Mouse (Mus musculus) CD4-positive, CD25-positive, alpha-beta regulatory T cell, adult 4 months (primary cell): ENCODE results near the gene Galns. TPM values are rescaled to one million over a fixed set of nuclear protein-coding genes. Genes with fewer than 3 reads are reported as not detected.

ENCODE experiments used
- ATAC-seq: one replicate; pipeline ENCODE4 v1.8.0; 2017
- polyA plus RNA-seq, 2 experiments: library from polyadenylated mRNA; unstranded; fragments of 100-300 nt; shearing (Covaris generic); gene quantifications; one replicate each; pipeline ENCODE4 v1.2.1; 2017

Galns gene
- polyA plus RNA-seq, 2 experiments from 2014 or later: 8.7 to 12.7 TPM

- ATAC-seq: no peak
Measured at GRCm38 (mm10) chr8:122566766-122567165, 44.5 kb downstream of the Galns start.

DNA sequence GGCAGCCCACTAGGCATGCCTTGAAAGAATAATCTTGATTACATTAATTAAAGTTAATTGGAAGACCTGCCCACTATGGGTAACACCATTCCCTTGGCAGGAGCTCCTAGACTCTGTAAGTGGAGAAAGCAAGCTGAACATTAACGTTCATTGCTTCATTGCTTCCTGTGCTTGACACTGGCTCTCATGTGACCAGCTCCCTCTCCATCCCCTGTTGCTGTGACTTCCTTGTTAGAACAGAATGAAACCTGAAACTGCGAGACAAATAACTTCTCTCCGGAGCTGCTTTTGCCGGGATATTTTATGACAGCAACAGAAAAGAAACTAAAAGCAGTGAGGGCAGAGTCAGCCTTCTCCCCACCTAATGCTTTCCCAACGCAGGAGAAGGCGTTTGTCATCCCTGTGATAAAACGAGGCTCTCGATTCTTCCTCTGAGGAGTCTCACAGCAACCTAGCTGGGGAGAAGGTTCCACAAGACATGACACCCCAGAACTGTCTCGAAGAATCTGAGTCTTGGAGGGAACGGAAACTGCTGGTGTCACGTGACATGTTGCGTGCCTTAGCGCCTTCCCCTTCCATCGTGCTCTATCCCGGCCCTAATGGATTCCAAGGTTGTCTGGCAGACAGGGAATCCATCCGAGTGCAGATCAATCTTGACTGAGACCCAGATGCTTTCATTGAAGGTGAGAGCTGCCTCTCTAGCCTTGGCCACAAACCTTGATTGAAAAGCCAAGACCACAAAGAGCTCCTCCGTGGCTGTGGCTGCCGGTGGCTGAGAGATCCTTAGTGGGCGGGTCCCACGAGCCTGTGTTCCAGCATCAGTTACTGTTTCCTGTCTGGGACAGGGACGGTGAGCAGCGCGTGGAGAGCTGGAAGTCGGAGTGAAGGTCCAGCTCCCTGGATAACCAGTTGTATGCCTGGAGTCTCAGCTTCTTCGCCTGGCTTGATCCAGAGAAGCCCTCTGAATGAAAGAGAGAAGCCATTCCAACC, 46.6 kb downstream of the Galns start:
- no peak for ATAC-seq

DNA sequence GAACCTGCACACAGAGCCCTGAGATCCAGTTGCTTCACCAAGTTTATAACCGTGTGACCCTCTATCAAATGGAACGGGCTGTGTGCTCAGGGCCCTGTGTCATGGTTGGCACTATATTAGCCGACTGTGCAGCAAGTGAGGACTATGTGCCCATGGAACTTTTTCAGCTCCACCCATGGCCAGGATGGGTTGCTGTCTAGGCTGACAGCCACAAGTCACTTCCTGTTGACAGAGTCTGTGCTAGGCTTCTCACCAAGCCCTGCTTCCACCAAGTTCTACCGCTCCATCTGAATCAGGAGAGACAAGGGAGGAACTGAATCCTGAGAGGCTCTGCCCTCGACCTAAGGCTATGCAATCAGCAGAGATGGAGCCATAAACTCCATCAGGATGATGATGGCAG, 50.1 kb downstream of the Galns start:
- ATAC-seq: peak; percentile 77

- ATAC-seq: no peak
Measured at GRCm38 (mm10) chr8:122558671-122559349, 52.5 kb downstream of the Galns start.

- ATAC-seq: no peak
Measured at GRCm38 (mm10) chr8:122557248-122558038, 53.8 kb downstream of the Galns start.

GRCm38 (mm10) chr8:122556030-122557009, 54.9 kb downstream of the Galns start:
- peak; percentile 93 for ATAC-seq

DNA sequence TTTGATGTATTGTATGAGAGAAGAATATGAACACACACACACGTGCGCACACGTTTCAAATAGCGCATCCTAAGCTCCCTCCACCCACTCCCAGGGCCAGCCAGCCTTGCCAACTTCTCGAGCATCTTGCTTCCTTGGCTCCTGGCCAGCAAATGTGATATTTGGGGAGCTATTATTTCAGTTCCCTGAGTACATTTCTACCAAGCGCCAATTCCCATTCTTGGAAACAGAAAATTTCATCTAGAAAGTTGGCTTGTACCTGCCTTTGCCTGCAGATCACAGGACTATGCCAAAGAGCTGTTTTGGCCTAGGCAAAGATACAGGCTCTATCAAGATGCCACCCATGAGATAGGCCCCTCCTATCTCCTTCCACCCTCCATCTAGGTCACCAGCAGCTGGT, 56.5 kb downstream of the Galns start:
- no peak for ATAC-seq

GRCm38 (mm10) chr8:122551265-122552051, 59.8 kb downstream of the Galns start, which contains the start of gene Piezo1:
TSS of gene Piezo1 (minus strand) at chr8:122551329.
- ATAC-seq: peak; percentile 64

GRCm38 (mm10) chr8:122550995-122551264, 60.3 kb downstream of the Galns start:
- no peak for ATAC-seq

DNA sequence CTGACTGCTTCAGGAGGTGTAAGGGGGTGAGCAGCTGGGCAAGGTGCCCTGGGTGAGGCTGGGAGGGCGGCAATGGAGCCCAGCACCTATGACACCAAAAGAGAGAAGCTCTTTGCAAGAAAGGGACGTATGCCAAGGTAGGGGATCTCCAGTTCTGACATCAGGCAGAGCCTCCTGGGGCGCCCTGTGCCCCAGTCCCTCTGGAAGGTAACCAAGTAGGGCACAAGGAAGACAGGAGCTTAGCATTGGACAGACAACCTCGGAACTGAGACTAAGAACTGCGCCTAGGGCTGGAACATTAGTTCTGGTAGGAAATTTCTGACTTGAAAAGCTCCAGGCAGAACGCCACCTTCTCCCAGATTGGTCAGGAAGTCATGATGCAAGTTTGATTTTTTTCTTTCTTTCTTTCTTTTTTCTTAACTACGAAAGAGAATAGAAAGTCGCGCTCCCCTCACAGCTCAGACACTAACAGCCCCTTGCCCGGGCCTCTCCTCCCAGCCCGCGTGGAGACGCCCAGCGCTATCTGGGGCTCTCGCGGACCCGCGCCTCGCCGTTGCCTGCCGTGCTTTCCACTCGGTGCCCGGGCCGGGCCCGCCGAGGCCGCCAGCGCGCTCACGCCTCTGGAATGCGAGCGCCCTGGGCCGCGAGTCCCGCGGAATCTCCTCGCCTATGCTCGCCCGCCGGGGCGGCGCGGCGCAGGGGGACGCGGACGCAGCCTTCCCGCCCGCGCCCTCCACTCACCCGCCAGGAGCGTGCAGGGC, 60.8 kb downstream of the Galns start:
- ATAC-seq: no peak

- ATAC-seq: peak; percentile 32
Measured at GRCm38 (mm10) chr8:122548891-122549439, 62.3 kb downstream of the Galns start.

- ATAC-seq: no peak
Measured at GRCm38 (mm10) chr8:122548331-122548730, 62.9 kb downstream of the Galns start.

- peak; percentile 66 for ATAC-seq
Measured at GRCm38 (mm10) chr8:122547815-122548214, 63.4 kb downstream of the Galns start.

DNA sequence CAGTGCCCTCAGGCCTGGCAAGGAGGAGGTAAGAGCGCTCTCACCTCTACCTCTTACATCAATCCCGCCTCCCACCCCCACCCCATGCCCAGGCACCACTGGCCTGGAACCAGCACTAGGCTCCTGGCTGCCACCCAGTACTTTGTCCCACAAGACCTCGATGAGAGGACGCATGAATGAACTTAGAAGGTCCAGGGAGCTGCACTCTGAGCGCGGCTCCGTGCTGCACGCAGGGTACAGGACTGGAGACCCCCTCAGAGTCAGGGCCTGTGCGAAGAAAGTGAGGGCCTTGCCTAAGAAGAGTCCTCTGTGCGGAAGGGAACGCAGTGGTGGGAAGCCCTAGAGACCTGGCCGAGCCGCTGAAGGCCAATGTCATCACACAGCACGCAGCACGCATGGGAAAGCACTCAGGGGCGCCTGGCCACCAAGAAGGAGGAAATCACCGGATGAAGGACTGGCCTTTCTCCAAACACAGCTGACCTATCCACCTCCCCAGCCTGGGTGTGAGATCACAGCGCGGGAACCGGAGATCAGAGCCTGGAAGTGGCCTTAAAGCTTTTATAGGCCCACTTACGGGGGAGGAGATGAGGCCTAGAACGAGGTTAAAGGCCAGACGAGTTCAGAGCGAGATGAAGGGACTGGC, 64.3 kb downstream of the Galns start:
- no peak for ATAC-seq

GRCm38 (mm10) chr8:122546066-122546755, 65.1 kb downstream of the Galns start:
- no peak for ATAC-seq

GRCm38 (mm10) chr8:122544138-122544537, 67.1 kb downstream of the Galns start:
- ATAC-seq: no peak

- ATAC-seq: no peak
Measured at GRCm38 (mm10) chr8:122538310-122539076, 72.8 kb downstream of the Galns start.

GRCm38 (mm10) chr8:122537812-122538211, 73.5 kb downstream of the Galns start:
- no peak for ATAC-seq
